Mouse (Mus musculus): ENCODE measurements around the gene Kif13a. TPM values are rescaled to one million over a fixed set of nuclear protein-coding genes. Genes with fewer than 3 reads are reported as not detected.
A peak's percentile ranks its signal among the peaks of the same experiment; 100 is the strongest.

Kif13a gene
- polyA plus RNA-seq, 1 experiment from 2014 or later = 13.5 TPM

GRCm38 (mm10) chr13:46932049-46932448 is 2.4 kb upstream of the Kif13a start:
- no peak for ATAC-seq (ENCODE audit: low FRiP score, low TSS enrichment)
- H3K4me2 ChIP-seq (replicated peaks; ENCODE audit: low read depth) = no peak overlapping the region
- no peaks in the 10 kb centered on the region for H3K9me3 ChIP-seq (ENCODE audit: control insufficient read depth, low read length)
- TF ChIP-seq CTCF (IDR thresholded peaks at IDR 0.05; ENCODE audit: low read depth) (no peak), EP300 (optimal IDR thresholded peaks at IDR 0.05) (no peak)
- H3K4me3 ChIP-seq (ENCODE audit: low read depth, low read length) = no peak overlapping the region
- DNase-seq (ENCODE audit: low spot score) = no peak
- no peak overlapping the region for H3K27ac ChIP-seq (replicated peaks)
- H3K36me3 ChIP-seq (ENCODE audit: control insufficient read depth, insufficient read depth, low read length) = no peaks in the 10 kb centered on the region
- no peaks in the 10 kb centered on the region for H3K4me1 ChIP-seq (replicated peaks; ENCODE audit: control insufficient read depth, insufficient read depth)
- 59% methylated on average over 1 of the region's 1 CpGs for WGBS
- H3K27me3 ChIP-seq (ENCODE audit: control insufficient read depth, insufficient read depth, low read length) = no peaks in the 10 kb centered on the region
- H3K9ac ChIP-seq (ENCODE audit: low read length) = no peak overlapping the region

DNA sequence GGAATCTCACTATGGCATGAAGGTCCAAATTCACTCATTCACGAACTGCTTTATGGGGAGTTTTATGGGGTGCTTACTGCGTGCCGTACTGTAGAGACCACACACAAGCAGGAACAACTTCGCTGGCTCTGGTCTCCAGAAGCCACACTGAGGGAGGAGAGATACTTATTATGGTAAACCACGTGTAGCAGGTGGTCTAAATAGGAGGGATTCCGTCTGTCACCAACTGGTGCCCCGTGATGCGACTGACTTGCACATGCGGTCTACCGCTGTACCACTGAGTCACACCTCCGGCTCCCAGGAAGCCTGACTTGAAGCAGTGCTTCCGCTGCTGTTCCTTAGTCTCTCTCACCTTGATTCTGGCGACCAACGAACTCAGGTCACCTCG is 986 bp upstream of the Kif13a start:
- peak overlapping the region; percentile 78 for H3K4me3 ChIP-seq (ENCODE audit: low read depth, low read length)
- peak overlapping the region; percentile 90 for H3K4me2 ChIP-seq (replicated peaks; ENCODE audit: low read depth)
- ATAC-seq (ENCODE audit: low FRiP score, low TSS enrichment) (0 out of 2 replicates have a peak, but pooled peaks have one; percentile 3), DNase-seq (ENCODE audit: low spot score) (peak; percentile 43)
- 3% methylated on average over 15 of the region's 15 CpGs for WGBS
- no peaks in the 10 kb centered on the region for H3K27me3 ChIP-seq (ENCODE audit: control insufficient read depth, insufficient read depth, low read length)
- peak overlapping the region; percentile 43 for H3K9ac ChIP-seq (ENCODE audit: low read length)
- no peaks in the 10 kb centered on the region for H3K9me3 ChIP-seq (ENCODE audit: control insufficient read depth, low read length)
- no peaks in the 10 kb centered on the region for H3K36me3 ChIP-seq (ENCODE audit: control insufficient read depth, insufficient read depth, low read length)
- peak overlapping the region; percentile 99; the same call in 1 of the 2 replicates for H3K27ac ChIP-seq (replicated peaks)
- no peaks in the 10 kb centered on the region for H3K4me1 ChIP-seq (replicated peaks; ENCODE audit: control insufficient read depth, insufficient read depth)
- no peak for TF ChIP-seq EP300 (optimal IDR thresholded peaks at IDR 0.05)
- no peak for TF ChIP-seq CTCF (IDR thresholded peaks at IDR 0.05; ENCODE audit: low read depth)

GRCm38 (mm10) chr13:46928961-46929691 is 541 bp downstream of the Kif13a start:
- Histone ChIP-seq H3K4me3 (ENCODE audit: low read depth, low read length) (peak overlapping the region; percentile 74), H3K4me2 (replicated peaks; ENCODE audit: low read depth) (peak overlapping the region; percentile 90), H3K27me3 (ENCODE audit: control insufficient read depth, insufficient read depth, low read length) (no peaks in the 10 kb centered on the region), H3K27ac (replicated peaks) (peak overlapping the region; percentile 99), H3K4me1 (replicated peaks; ENCODE audit: control insufficient read depth, insufficient read depth) (no peaks in the 10 kb centered on the region), H3K36me3 (ENCODE audit: control insufficient read depth, insufficient read depth, low read length) (no peaks in the 10 kb centered on the region), H3K9me3 (ENCODE audit: control insufficient read depth, low read length) (no peaks in the 10 kb centered on the region), H3K9ac (ENCODE audit: low read length) (peak overlapping the region; percentile 95)
- peak; percentile 62 for ATAC-seq (ENCODE audit: low FRiP score, low TSS enrichment)
- no peak for TF ChIP-seq EP300 (optimal IDR thresholded peaks at IDR 0.05)
- TF ChIP-seq CTCF (IDR thresholded peaks at IDR 0.05; ENCODE audit: low read depth) = no peak; the same call in 1 of the 2 replicates
- WGBS = under 1% methylated on average over 45 of the region's 60 CpGs
- DNase-seq (ENCODE audit: low spot score) = peak; percentile 63

DNA sequence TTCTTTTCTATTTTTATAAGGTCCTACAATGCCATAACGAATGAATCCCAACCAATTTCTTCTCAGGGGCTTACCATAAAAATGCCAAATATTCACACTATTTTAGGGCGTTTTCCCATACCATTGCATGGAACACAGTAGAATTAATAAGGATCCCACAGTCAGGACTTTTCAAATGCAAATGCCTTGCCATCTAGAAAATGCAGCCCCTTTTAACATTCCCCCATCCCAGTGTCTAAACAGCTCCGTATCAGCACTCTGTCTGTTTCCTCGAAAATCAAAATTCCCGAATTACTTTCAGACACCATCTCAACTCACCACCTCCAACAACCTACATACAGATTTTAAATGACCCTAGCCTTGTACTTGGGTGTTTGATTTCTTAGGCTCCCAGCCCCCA is 1.3 kb downstream of the Kif13a start:
- H3K27ac ChIP-seq (replicated peaks) = no peak overlapping the region
- TF ChIP-seq CTCF (IDR thresholded peaks at IDR 0.05; ENCODE audit: low read depth) = no peak
- TF ChIP-seq EP300 (optimal IDR thresholded peaks at IDR 0.05) = no peak
- H3K36me3 ChIP-seq (ENCODE audit: control insufficient read depth, insufficient read depth, low read length) = no peaks in the 10 kb centered on the region
- no peaks in the 10 kb centered on the region for H3K27me3 ChIP-seq (ENCODE audit: control insufficient read depth, insufficient read depth, low read length)
- H3K4me3 ChIP-seq (ENCODE audit: low read depth, low read length) = peak overlapping the region; percentile 74
- H3K4me2 ChIP-seq (replicated peaks; ENCODE audit: low read depth) = peak overlapping the region; percentile 90
- no peaks in the 10 kb centered on the region for H3K9me3 ChIP-seq (ENCODE audit: control insufficient read depth, low read length)
- WGBS = 54% methylated on average over 5 of the region's 5 CpGs
- H3K4me1 ChIP-seq (replicated peaks; ENCODE audit: control insufficient read depth, insufficient read depth) = no peaks in the 10 kb centered on the region
- no peak for ATAC-seq (ENCODE audit: low FRiP score, low TSS enrichment)
- H3K9ac ChIP-seq (ENCODE audit: low read length) = peak overlapping the region; percentile 95
- no peak for DNase-seq (ENCODE audit: low spot score)

DNA sequence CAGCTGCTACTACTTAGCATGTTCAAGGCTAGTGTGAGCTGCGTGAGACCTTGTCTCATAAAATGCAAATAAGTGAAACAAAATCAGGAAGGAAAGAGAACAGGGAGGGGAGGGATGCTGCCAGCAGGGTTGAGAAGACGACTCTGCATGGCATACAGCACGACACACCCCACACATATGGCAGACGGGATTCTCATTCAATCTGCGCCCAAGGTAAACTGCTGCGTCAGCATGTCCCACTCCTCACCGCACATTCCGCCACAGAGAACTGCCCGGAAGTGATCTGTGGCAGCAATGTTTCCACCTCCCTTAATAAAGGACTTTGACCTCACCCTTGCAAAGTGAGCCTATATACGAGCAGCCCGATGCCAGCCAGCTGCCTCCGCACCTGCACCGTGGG is 4.0 kb downstream of the Kif13a start:
- H3K27ac ChIP-seq (replicated peaks) = no peak overlapping the region
- ATAC-seq (ENCODE audit: low FRiP score, low TSS enrichment) = peak; percentile 47; the same call in 1 of the 2 replicates
- no peaks in the 10 kb centered on the region for H3K27me3 ChIP-seq (ENCODE audit: control insufficient read depth, insufficient read depth, low read length)
- no peak overlapping the region for H3K4me3 ChIP-seq (ENCODE audit: low read depth, low read length)
- no peaks in the 10 kb centered on the region for H3K4me1 ChIP-seq (replicated peaks; ENCODE audit: control insufficient read depth, insufficient read depth)
- no peaks in the 10 kb centered on the region for H3K9me3 ChIP-seq (ENCODE audit: control insufficient read depth, low read length)
- H3K4me2 ChIP-seq (replicated peaks; ENCODE audit: low read depth) = no peak overlapping the region
- peak; percentile 39 for DNase-seq (ENCODE audit: low spot score)
- H3K9ac ChIP-seq (ENCODE audit: low read length) = no peak overlapping the region
- no peaks in the 10 kb centered on the region for H3K36me3 ChIP-seq (ENCODE audit: control insufficient read depth, insufficient read depth, low read length)
- 89% methylated on average over 13 of the region's 13 CpGs for WGBS
- TF ChIP-seq CTCF (IDR thresholded peaks at IDR 0.05; ENCODE audit: low read depth) (no peak), EP300 (optimal IDR thresholded peaks at IDR 0.05) (no peak)

GRCm38 (mm10) chr13:46921559-46921958 is 8.1 kb downstream of the Kif13a start:
- H3K36me3 ChIP-seq (ENCODE audit: control insufficient read depth, insufficient read depth, low read length) = no peaks in the 10 kb centered on the region
- DNase-seq (ENCODE audit: low spot score) (no peak), ATAC-seq (ENCODE audit: low FRiP score, low TSS enrichment) (no peak)
- no peaks in the 10 kb centered on the region for H3K4me1 ChIP-seq (replicated peaks; ENCODE audit: control insufficient read depth, insufficient read depth)
- TF ChIP-seq EP300 (optimal IDR thresholded peaks at IDR 0.05) = no peak
- no peak for TF ChIP-seq CTCF (IDR thresholded peaks at IDR 0.05; ENCODE audit: low read depth)
- H3K9me3 ChIP-seq (ENCODE audit: control insufficient read depth, low read length) = no peaks in the 10 kb centered on the region
- H3K9ac ChIP-seq (ENCODE audit: low read length) = no peak overlapping the region
- no peaks in the 10 kb centered on the region for H3K27me3 ChIP-seq (ENCODE audit: control insufficient read depth, insufficient read depth, low read length)
- H3K4me2 ChIP-seq (replicated peaks; ENCODE audit: low read depth) = no peak overlapping the region
- WGBS = 62% methylated on average over 8 of the region's 8 CpGs
- H3K27ac ChIP-seq (replicated peaks) = no peak overlapping the region
- no peak overlapping the region for H3K4me3 ChIP-seq (ENCODE audit: low read depth, low read length)
